Mouse (Mus musculus): ENCODE measurements around the gene Adap1. TPM values are rescaled to one million over a fixed set of nuclear protein-coding genes. Genes with fewer than 3 reads are reported as not detected.

Gene Adap1
- polyA plus RNA-seq, 1 experiment: 275 TPM

GRCm38 (mm10) chr5:139291811-139292560 lies 33.4 kb downstream of the Adap1 start:
- Histone ChIP-seq H3K27ac (ENCODE audit: insufficient read depth, low read length) (no peak overlapping the region), H3K4me1 (ENCODE audit: control insufficient read depth, insufficient read depth, low read length) (peaks cover 2% of the 10 kb centered on the region; the same call in 1 of the 2 replicates), H3K4me3 (ENCODE audit: insufficient read depth, low read length) (no peak overlapping the region)
- TF ChIP-seq POLR2A (IDR thresholded peaks at IDR 0.05; ENCODE audit: extremely low read depth, insufficient read depth, low read length) (no peak), CTCF (IDR thresholded peaks at IDR 0.05; ENCODE audit: extremely low read depth, insufficient read depth, low read length) (no peak)

GRCm38 (mm10) chr5:139290467-139291259 lies 34.8 kb downstream of the Adap1 start:
- no peak overlapping the region for H3K27ac ChIP-seq (ENCODE audit: insufficient read depth, low read length)
- no peak overlapping the region for H3K4me3 ChIP-seq (ENCODE audit: insufficient read depth, low read length)
- H3K4me1 ChIP-seq (ENCODE audit: control insufficient read depth, insufficient read depth, low read length): peaks cover 2% of the 10 kb centered on the region; the same call in 1 of the 2 replicates
- TF ChIP-seq CTCF (IDR thresholded peaks at IDR 0.05; ENCODE audit: extremely low read depth, insufficient read depth, low read length) (no peak), POLR2A (IDR thresholded peaks at IDR 0.05; ENCODE audit: extremely low read depth, insufficient read depth, low read length) (no peak)

GRCm38 (mm10) chr5:139288591-139288990 lies 36.8 kb downstream of the Adap1 start:
- Histone ChIP-seq H3K27ac (ENCODE audit: insufficient read depth, low read length) (no peak overlapping the region), H3K4me1 (ENCODE audit: control insufficient read depth, insufficient read depth, low read length) (peaks cover 2% of the 10 kb centered on the region; the same call in 1 of the 2 replicates), H3K4me3 (ENCODE audit: insufficient read depth, low read length) (no peak overlapping the region)
- TF ChIP-seq POLR2A (IDR thresholded peaks at IDR 0.05; ENCODE audit: extremely low read depth, insufficient read depth, low read length): no peak

GRCm38 (mm10) chr5:139287787-139288186 lies 37.6 kb downstream of the Adap1 start:
- Histone ChIP-seq H3K27ac (ENCODE audit: insufficient read depth, low read length) (no peak overlapping the region), H3K4me3 (ENCODE audit: insufficient read depth, low read length) (no peak overlapping the region), H3K4me1 (ENCODE audit: control insufficient read depth, insufficient read depth, low read length) (peaks cover 2% of the 10 kb centered on the region; the same call in 1 of the 2 replicates)
- TF ChIP-seq POLR2A (IDR thresholded peaks at IDR 0.05; ENCODE audit: extremely low read depth, insufficient read depth, low read length) (no peak), CTCF (IDR thresholded peaks at IDR 0.05; ENCODE audit: extremely low read depth, insufficient read depth, low read length) (no peak)

GRCm38 (mm10) chr5:139287099-139287498 lies 38.3 kb downstream of the Adap1 start:
- no peak for TF ChIP-seq POLR2A (IDR thresholded peaks at IDR 0.05; ENCODE audit: extremely low read depth, insufficient read depth, low read length)
- no peak for TF ChIP-seq CTCF (IDR thresholded peaks at IDR 0.05; ENCODE audit: extremely low read depth, insufficient read depth, low read length)
- Histone ChIP-seq H3K4me1 (ENCODE audit: control insufficient read depth, insufficient read depth, low read length) (peaks cover 2% of the 10 kb centered on the region; the same call in 1 of the 2 replicates), H3K27ac (ENCODE audit: insufficient read depth, low read length) (peak overlapping the region; percentile 74), H3K4me3 (ENCODE audit: insufficient read depth, low read length) (no peak overlapping the region)

GRCm38 (mm10) chr5:139286142-139286941 lies 39.1 kb downstream of the Adap1 start:
- Histone ChIP-seq H3K27ac (ENCODE audit: insufficient read depth, low read length) (peak overlapping the region; percentile 74), H3K4me3 (ENCODE audit: insufficient read depth, low read length) (no peak overlapping the region), H3K4me1 (ENCODE audit: control insufficient read depth, insufficient read depth, low read length) (peaks cover 2% of the 10 kb centered on the region; the same call in 1 of the 2 replicates)
- no peak for TF ChIP-seq CTCF (IDR thresholded peaks at IDR 0.05; ENCODE audit: extremely low read depth, insufficient read depth, low read length)
- TF ChIP-seq POLR2A (IDR thresholded peaks at IDR 0.05; ENCODE audit: extremely low read depth, insufficient read depth, low read length): no peak

GRCm38 (mm10) chr5:139285383-139286067 lies 39.9 kb downstream of the Adap1 start:
- Histone ChIP-seq H3K27ac (ENCODE audit: insufficient read depth, low read length) (peak overlapping the region; percentile 75), H3K4me1 (ENCODE audit: control insufficient read depth, insufficient read depth, low read length) (peaks cover 2% of the 10 kb centered on the region; the same call in 1 of the 2 replicates), H3K4me3 (ENCODE audit: insufficient read depth, low read length) (no peak overlapping the region)
- no peak for TF ChIP-seq POLR2A (IDR thresholded peaks at IDR 0.05; ENCODE audit: extremely low read depth, insufficient read depth, low read length)
- no peak for TF ChIP-seq CTCF (IDR thresholded peaks at IDR 0.05; ENCODE audit: extremely low read depth, insufficient read depth, low read length)

- Histone ChIP-seq H3K4me1 (ENCODE audit: control insufficient read depth, insufficient read depth, low read length) (peaks cover under 1% of the 10 kb centered on the region; the same call in 1 of the 2 replicates), H3K27ac (ENCODE audit: insufficient read depth, low read length) (0 out of 2 replicates have a peak overlapping the region, but pooled peaks have one; percentile 14), H3K4me3 (ENCODE audit: insufficient read depth, low read length) (no peak overlapping the region)
- no peak for TF ChIP-seq CTCF (IDR thresholded peaks at IDR 0.05; ENCODE audit: extremely low read depth, insufficient read depth, low read length)
- TF ChIP-seq POLR2A (IDR thresholded peaks at IDR 0.05; ENCODE audit: extremely low read depth, insufficient read depth, low read length): no peak
These were observed 41.8 kb downstream of the Adap1 start for GRCm38 (mm10) chr5:139283460-139284180.
